Mouse (Mus musculus): Measurements from ENCODE around the gene Carmil3. TPM values are rescaled to one million over a fixed set of nuclear protein-coding genes. Genes with fewer than 3 reads are reported as not detected.

Carmil3 gene
- 1.8 and 2.9 TPM in 2 replicates for polyA plus RNA-seq (2021; fragmentation: Nextera tagmentation)
- long read RNA-seq, experiment 1, partial matches to known transcripts, result 4 of 5 reads
- long read RNA-seq, experiment 1, other reads (novel, unspliced or antisense), result 1 of 5 reads
- long read RNA-seq, experiment 2, partial matches to known transcripts, result 15 of 16 reads
- long read RNA-seq, experiment 2, other reads (novel, unspliced or antisense), result 1 of 16 reads

DNA sequence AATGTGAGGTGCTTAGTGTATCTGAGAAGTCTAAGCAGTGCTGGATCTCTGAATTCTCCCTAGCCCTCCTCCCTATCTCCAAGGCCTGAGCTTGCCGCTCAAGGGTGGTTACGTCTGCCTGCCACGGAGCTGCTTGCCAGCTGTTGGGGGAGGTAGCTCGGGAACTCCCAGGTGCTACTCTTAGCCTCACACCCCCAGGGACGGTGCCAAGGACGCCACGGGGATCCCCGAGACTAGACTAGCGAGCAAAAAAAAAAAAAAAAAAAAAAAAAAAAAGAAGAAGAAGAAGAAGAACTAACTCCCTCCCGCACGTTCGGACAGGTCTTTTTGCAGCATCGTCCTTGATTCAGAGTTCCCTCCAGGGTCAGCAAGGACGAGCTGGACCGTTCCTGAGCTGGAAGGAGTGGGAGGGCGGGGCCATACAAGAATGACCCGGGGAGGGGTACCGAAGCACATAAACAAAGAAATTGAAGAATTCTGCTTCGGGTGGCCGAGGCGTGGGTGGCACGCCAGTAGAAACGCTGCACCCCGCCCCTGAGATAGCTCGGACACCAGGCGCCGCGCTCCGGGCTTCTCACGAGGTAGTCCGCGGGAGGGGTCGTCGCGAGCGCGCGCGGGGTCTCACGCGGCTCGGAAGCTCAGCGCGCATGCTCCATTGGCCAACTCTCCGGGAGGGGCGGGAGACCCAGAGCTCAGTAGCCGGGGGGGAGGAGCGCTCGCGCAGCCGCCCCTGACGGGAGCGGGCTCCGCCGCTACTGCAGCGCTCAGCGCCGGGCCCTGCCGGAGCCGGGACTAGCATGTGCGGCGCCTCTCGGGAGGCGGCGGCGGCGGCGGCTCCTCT lies at the start of gene Carmil3:
TSS of gene Carmil3 (plus strand) at position 291 of the 841 bp plus-strand sequence.

DNA sequence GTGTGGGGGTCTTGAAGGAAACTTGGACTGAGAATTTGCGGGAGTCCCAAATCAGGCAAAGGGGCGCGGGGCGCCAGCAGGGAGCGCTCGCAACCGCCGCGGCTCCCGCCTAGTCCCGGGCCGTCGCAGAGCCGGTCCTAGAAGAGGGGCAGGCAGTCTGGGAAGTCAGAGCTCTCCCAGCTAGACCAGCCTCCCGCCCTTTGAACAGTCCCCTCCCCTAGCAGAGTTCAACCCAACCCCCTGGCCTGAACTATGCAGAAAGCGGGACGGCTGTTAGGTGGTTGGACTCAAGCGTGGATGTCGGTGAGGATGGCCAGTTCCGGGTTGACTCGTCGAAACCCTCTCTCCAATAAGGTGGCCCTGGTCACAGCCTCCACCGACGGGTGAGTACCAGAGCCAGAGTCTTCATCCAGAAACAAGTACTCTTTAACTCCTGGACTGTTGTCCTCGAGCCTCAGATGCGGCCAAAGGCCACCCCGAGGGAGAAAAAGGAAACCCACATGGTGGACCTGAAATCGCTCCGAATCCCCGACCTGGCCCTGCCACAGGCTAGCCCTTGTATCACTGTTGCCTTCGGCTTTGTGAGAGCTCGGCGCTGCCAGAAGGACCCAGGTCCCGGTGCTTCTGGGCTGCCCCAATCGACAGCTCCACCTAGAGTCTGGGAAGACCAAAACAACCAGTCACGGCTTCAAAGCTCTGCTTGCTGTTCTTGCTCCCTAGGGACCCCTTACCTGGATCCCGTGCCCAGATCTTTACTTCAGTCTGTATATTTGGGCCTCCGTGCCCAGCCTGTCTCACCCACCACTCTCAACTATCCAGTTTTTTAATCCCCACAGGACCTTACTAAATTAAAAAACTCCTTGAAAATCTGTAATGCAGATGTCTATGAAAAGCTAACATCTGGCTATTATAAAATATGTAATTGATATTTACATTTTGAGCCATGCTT lies 11.5 kb upstream of the Carmil3 start, which contains the start of gene Dhrs4:
TSS of gene Dhrs4 (plus strand) at position 108 of the 949 bp plus-strand sequence.

DNA sequence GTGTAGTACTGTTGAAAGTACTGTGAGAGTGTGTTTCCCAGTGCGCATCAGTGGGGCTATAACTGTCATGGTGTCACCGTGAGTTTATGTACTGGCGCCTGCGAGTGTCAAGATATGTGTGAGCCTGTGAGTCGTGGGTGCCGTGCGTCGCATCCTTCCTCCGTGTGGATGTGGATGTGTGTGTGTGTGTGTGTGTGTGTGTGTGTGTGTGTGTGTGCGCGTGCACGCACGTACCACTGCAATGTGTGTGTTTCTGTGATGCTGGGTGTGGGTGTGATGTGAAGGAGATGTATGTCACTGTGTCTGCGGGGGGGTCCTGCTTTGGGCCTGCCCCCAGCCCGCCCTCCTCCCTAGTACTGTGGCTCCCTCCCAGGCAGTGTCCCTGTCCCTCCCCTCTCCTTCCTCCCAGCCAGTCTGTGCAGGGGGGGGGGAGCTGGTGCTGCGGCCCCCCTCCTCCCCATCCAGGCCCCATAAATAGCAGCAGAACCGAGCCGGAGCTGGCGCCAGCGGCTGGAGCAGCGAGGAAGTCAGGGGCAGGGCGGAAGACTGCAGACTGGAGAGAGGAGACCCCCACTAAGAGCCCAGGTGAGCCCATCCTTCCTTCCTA lies 19.8 kb downstream of the Carmil3 start, which contains the start of gene Cpne6:
TSS of gene Cpne6 (plus strand) at position 321 of the 607 bp plus-strand sequence.

DNA sequence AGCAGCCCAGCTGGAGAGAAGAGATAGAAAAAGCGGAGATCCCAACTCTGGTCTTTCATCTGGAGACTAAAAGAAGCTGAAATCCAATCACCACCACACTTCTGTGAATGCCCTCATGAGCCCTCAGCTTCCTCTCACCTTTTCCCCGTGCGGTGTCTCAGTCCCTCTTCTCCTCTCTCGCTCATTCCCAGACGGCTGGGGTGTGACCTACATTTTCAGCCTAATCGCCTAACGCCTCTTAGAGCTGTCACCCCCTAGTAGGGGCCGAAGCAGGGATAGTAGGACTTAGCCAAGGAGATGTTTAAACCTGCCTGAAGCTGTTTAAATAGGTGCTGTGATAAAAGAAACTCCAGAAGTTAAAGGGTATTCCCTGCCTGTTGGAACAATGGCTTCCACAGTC lies 34.3 kb downstream of the Carmil3 start, which contains the start of gene Nrl:
TSS of gene Nrl (minus strand) at position 197 of the 400 bp plus-strand sequence.

DNA sequence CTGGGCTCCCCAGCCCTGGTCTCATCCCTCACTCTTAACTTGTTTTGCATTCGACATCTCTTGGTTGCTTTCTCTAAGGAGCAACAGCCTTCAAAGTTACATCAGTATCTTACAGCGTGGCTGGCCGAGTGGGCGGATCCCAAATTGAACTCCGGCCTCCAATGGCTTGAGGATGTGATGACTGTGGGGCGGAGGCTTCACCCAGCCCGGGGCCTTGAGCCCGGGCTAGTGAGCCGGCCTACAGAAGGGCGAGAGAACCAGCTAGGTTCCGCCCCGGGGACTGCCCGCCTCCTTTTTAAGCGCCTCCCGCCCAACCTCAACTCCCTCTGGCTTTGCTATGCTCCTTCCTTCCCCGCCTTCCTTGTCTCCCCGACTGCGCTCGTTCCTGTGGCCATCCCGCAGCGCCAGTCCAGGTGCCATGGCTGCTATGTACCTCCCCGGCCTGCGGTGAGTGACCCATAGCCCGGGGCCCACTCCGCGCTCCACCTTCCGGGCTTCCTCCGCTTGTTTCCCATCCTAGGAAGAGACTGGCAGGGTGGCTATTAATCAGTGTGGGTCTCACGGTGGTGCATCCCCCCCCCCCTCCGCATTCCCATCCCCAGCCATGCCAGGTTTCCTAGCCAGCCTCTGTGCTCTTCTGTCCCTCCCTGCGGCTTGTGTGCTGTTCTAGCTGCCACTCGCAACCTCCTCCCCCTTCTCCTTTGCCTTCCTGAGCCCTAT lies 49.8 kb downstream of the Carmil3 start, which contains the start of gene Pck2:
TSS of gene Pck2 (plus strand) at position 200 of the 720 bp plus-strand sequence.

Other genes with a start within 250 kb of the Carmil3 start
- 22.5 and 23.0 TPM in 2 replicates for gene Dhrs4, start 11.9 kb upstream of the Carmil3 start, polyA plus RNA-seq (2021; fragmentation: Nextera tagmentation)
- gene Cpne6, start 19.8 kb downstream of the Carmil3 start, polyA plus RNA-seq (2021; fragmentation: Nextera tagmentation), result 661 and 751 TPM in 2 replicates
- gene Nrl, start 34.3 kb downstream of the Carmil3 start, polyA plus RNA-seq (2021; fragmentation: Nextera tagmentation), result 0.13 TPM in 1 of 2 replicates, not detected in the other
- 28.8 and 36.0 TPM in 2 replicates for gene Pck2, start 49.6 kb downstream of the Carmil3 start, polyA plus RNA-seq (2021; fragmentation: Nextera tagmentation)
- 70.4 and 77.7 TPM in 2 replicates for gene Dcaf11, start 69.4 kb downstream of the Carmil3 start, polyA plus RNA-seq (2021; fragmentation: Nextera tagmentation)
- gene A730061H03Rik, start 69.8 kb downstream of the Carmil3 start, polyA plus RNA-seq (2021; fragmentation: Nextera tagmentation), result not detected in 2 replicates
- not detected in 2 replicates for gene Fitm1, start 85.0 kb downstream of the Carmil3 start, polyA plus RNA-seq (2021; fragmentation: Nextera tagmentation)
- 54.2 and 58.9 TPM in 2 replicates for gene Psme1, start 87.5 kb downstream of the Carmil3 start, polyA plus RNA-seq (2021; fragmentation: Nextera tagmentation)
- 151 and 161 TPM in 2 replicates for gene Emc9, start 94.7 kb downstream of the Carmil3 start, polyA plus RNA-seq (2021; fragmentation: Nextera tagmentation)
- 115 TPM in 2 replicates for gene Psme2, start 100.5 kb downstream of the Carmil3 start, polyA plus RNA-seq (2021; fragmentation: Nextera tagmentation)
- gene Rnf31, start 101.1 kb downstream of the Carmil3 start, polyA plus RNA-seq (2021; fragmentation: Nextera tagmentation), result 6.5 and 11.3 TPM in 2 replicates
- 4.6 and 5.9 TPM in 2 replicates for gene Irf9, start 112.9 kb downstream of the Carmil3 start, polyA plus RNA-seq (2021; fragmentation: Nextera tagmentation)
- 0.78 and 0.95 TPM in 2 replicates for gene Rec8, start 127.4 kb downstream of the Carmil3 start, polyA plus RNA-seq (2021; fragmentation: Nextera tagmentation)
- 48.5 and 50.1 TPM in 2 replicates for gene Ipo4, start 145.3 kb downstream of the Carmil3 start, polyA plus RNA-seq (2021; fragmentation: Nextera tagmentation)
- gene Gm49378, start 147.2 kb downstream of the Carmil3 start, polyA plus RNA-seq (2021; fragmentation: Nextera tagmentation), result 0.14 and 0.48 TPM in 2 replicates
- 32.7 and 36.4 TPM in 2 replicates for gene Tm9sf1, start 153.2 kb downstream of the Carmil3 start, polyA plus RNA-seq (2021; fragmentation: Nextera tagmentation)
- gene Tssk4, start 159.5 kb downstream of the Carmil3 start, polyA plus RNA-seq (2021; fragmentation: Nextera tagmentation), result 0.11 and 0.29 TPM in 2 replicates
- gene Mdp1, start 169.9 kb downstream of the Carmil3 start, polyA plus RNA-seq (2021; fragmentation: Nextera tagmentation), result 62.3 and 63.2 TPM in 2 replicates
- gene Gmpr2, start 181.3 kb downstream of the Carmil3 start, polyA plus RNA-seq (2021; fragmentation: Nextera tagmentation), result 24.9 and 27.8 TPM in 2 replicates
- gene Nedd8, start 181.5 kb downstream of the Carmil3 start, polyA plus RNA-seq (2021; fragmentation: Nextera tagmentation), result 665 and 692 TPM in 2 replicates
- gene Tinf2, start 191.2 kb downstream of the Carmil3 start, polyA plus RNA-seq (2021; fragmentation: Nextera tagmentation), result 8.2 and 9.7 TPM in 2 replicates
- 0.08 TPM in 1 of 2 replicates, not detected in the other for gene Tgm1, start 223.3 kb downstream of the Carmil3 start, polyA plus RNA-seq (2021; fragmentation: Nextera tagmentation)
- gene Rabggta, start 231.6 kb downstream of the Carmil3 start, polyA plus RNA-seq (2021; fragmentation: Nextera tagmentation), result 31.9 and 38.2 TPM in 2 replicates